Mouse (Mus musculus): ENCODE measurements around the gene Lipk. TPM values are rescaled to one million over a fixed set of nuclear protein-coding genes. Genes with fewer than 3 reads are reported as not detected.

Lipk gene
- not detected in 2 replicates for polyA plus RNA-seq (2016; fragmentation: Nextera tagmentation; extraction: Ambion mirVana)

- H3K36me3 ChIP-seq = no peaks in the 10 kb centered on the region
- no peak within 1 kb of the TSS for H3K4me2 ChIP-seq
- 74% methylated on average over 6 of the region's 6 CpGs for WGBS
- H3K27me3 ChIP-seq (replicated peaks) = no peaks in the 10 kb centered on the region
- no peak within 1 kb of the TSS for H3K4me3 ChIP-seq
- ATAC-seq (ENCODE audit: insufficient number of reproducible peaks, low FRiP score) = no peak
- H3K9me3 ChIP-seq (replicated peaks) = no peaks in the 10 kb centered on the region
- H3K4me1 ChIP-seq (replicated peaks) = no peaks in the 10 kb centered on the region
- no peak within 1 kb of the TSS for H3K27ac ChIP-seq (ENCODE audit: poor library complexity, severe bottlenecking)
- no peak within 1 kb of the TSS for H3K9ac ChIP-seq
These were observed at the start of gene Lipk for GRCm38 (mm10) chr19:34008002-34008401. Lipk (plus strand) TSS chr19:34008290.

GRCm38 (mm10) chr19:33960887-33961286 lies 47.2 kb upstream of the Lipk start, which contains the start of gene Lipf:
Lipf (plus strand) TSS chr19:33961187.
- no peak within 1 kb of the TSS for H3K4me3 ChIP-seq
- no peak within 1 kb of the TSS for H3K9ac ChIP-seq
- H3K4me1 ChIP-seq (replicated peaks) = no peaks in the 10 kb centered on the region
- no peaks in the 10 kb centered on the region for H3K36me3 ChIP-seq
- ATAC-seq (ENCODE audit: insufficient number of reproducible peaks, low FRiP score) = no peak
- no peaks in the 10 kb centered on the region for H3K9me3 ChIP-seq (replicated peaks)
- no peak within 1 kb of the TSS for H3K4me2 ChIP-seq
- no peaks in the 10 kb centered on the region for H3K27me3 ChIP-seq (replicated peaks)
- no peak within 1 kb of the TSS for H3K27ac ChIP-seq (ENCODE audit: poor library complexity, severe bottlenecking)

- no peak for ATAC-seq (ENCODE audit: insufficient number of reproducible peaks, low FRiP score)
- H3K9ac ChIP-seq = no peak overlapping the region
- H3K4me1 ChIP-seq (replicated peaks) = no peaks in the 10 kb centered on the region
- no peaks in the 10 kb centered on the region for H3K36me3 ChIP-seq
- WGBS = 37% methylated on average over 3 of the region's 3 CpGs
- no peak overlapping the region for H3K4me2 ChIP-seq
- no peaks in the 10 kb centered on the region for H3K27me3 ChIP-seq (replicated peaks)
- H3K4me3 ChIP-seq = no peak overlapping the region
- H3K9me3 ChIP-seq (replicated peaks) = no peaks in the 10 kb centered on the region; the same call in 1 of the 2 replicates
- no peak overlapping the region for H3K27ac ChIP-seq (ENCODE audit: poor library complexity, severe bottlenecking)
These were observed 29.1 kb upstream of the Lipk start for GRCm38 (mm10) chr19:33979007-33979406.

GRCm38 (mm10) chr19:33983043-33983442 lies 25.0 kb upstream of the Lipk start:
- WGBS = 75% methylated on average over 3 of the region's 3 CpGs
- H3K4me3 ChIP-seq = no peak overlapping the region
- no peak overlapping the region for H3K9ac ChIP-seq
- ATAC-seq (ENCODE audit: insufficient number of reproducible peaks, low FRiP score) = no peak
- no peaks in the 10 kb centered on the region for H3K27me3 ChIP-seq (replicated peaks)
- H3K36me3 ChIP-seq = no peaks in the 10 kb centered on the region
- no peak overlapping the region for H3K4me2 ChIP-seq
- no peaks in the 10 kb centered on the region for H3K9me3 ChIP-seq (replicated peaks)
- no peaks in the 10 kb centered on the region for H3K4me1 ChIP-seq (replicated peaks)
- H3K27ac ChIP-seq (ENCODE audit: poor library complexity, severe bottlenecking) = no peak overlapping the region

- Histone ChIP-seq H3K27ac (ENCODE audit: poor library complexity, severe bottlenecking) (no peak overlapping the region), H3K4me3 (no peak overlapping the region), H3K4me1 (replicated peaks) (no peaks in the 10 kb centered on the region), H3K36me3 (no peaks in the 10 kb centered on the region), H3K9ac (no peak overlapping the region), H3K4me2 (no peak overlapping the region), H3K27me3 (replicated peaks) (no peaks in the 10 kb centered on the region), H3K9me3 (replicated peaks) (no peaks in the 10 kb centered on the region)
- ATAC-seq (ENCODE audit: insufficient number of reproducible peaks, low FRiP score) = no peak
- 69% methylated on average over 11 of the region's 11 CpGs for WGBS
These were observed 13.5 kb downstream of the Lipk start for GRCm38 (mm10) chr19:34021440-34022172.

GRCm38 (mm10) chr19:34022759-34023158 lies 14.7 kb downstream of the Lipk start:
- 51% methylated on average over 3 of the region's 3 CpGs for WGBS
- no peak overlapping the region for H3K4me3 ChIP-seq
- ATAC-seq (ENCODE audit: insufficient number of reproducible peaks, low FRiP score) = no peak
- H3K36me3 ChIP-seq = no peaks in the 10 kb centered on the region
- no peaks in the 10 kb centered on the region for H3K4me1 ChIP-seq (replicated peaks)
- no peak overlapping the region for H3K27ac ChIP-seq (ENCODE audit: poor library complexity, severe bottlenecking)
- H3K9me3 ChIP-seq (replicated peaks) = no peaks in the 10 kb centered on the region
- H3K27me3 ChIP-seq (replicated peaks) = no peaks in the 10 kb centered on the region
- H3K4me2 ChIP-seq = no peak overlapping the region
- H3K9ac ChIP-seq = no peak overlapping the region

- Histone ChIP-seq H3K27ac (ENCODE audit: poor library complexity, severe bottlenecking) (no peak overlapping the region), H3K9me3 (replicated peaks) (no peaks in the 10 kb centered on the region), H3K4me1 (replicated peaks) (no peaks in the 10 kb centered on the region), H3K9ac (no peak overlapping the region), H3K4me3 (no peak overlapping the region), H3K4me2 (no peak overlapping the region), H3K27me3 (replicated peaks) (no peaks in the 10 kb centered on the region), H3K36me3 (no peaks in the 10 kb centered on the region)
- ATAC-seq (ENCODE audit: insufficient number of reproducible peaks, low FRiP score) = no peak
- WGBS = 55% methylated on average over 1 of the region's 1 CpGs
These were observed 31.6 kb downstream of the Lipk start for GRCm38 (mm10) chr19:34039731-34040130.

- Histone ChIP-seq H3K9me3 (replicated peaks) (no peaks in the 10 kb centered on the region), H3K4me1 (replicated peaks) (no peaks in the 10 kb centered on the region), H3K27ac (ENCODE audit: poor library complexity, severe bottlenecking) (no peak overlapping the region), H3K36me3 (no peaks in the 10 kb centered on the region), H3K4me2 (no peak overlapping the region), H3K27me3 (replicated peaks) (no peaks in the 10 kb centered on the region), H3K4me3 (no peak overlapping the region), H3K9ac (no peak overlapping the region)
- 67% methylated on average over 6 of the region's 6 CpGs for WGBS
- ATAC-seq (ENCODE audit: insufficient number of reproducible peaks, low FRiP score) = no peak
These were observed 34.9 kb downstream of the Lipk start for GRCm38 (mm10) chr19:34043008-34043407.

- Histone ChIP-seq H3K27ac (ENCODE audit: poor library complexity, severe bottlenecking) (no peak overlapping the region), H3K27me3 (replicated peaks) (no peaks in the 10 kb centered on the region), H3K4me2 (no peak overlapping the region), H3K36me3 (no peaks in the 10 kb centered on the region), H3K4me1 (replicated peaks) (no peaks in the 10 kb centered on the region), H3K9me3 (replicated peaks) (no peaks in the 10 kb centered on the region), H3K4me3 (no peak overlapping the region), H3K9ac (no peak overlapping the region)
- ATAC-seq (ENCODE audit: insufficient number of reproducible peaks, low FRiP score) = no peak
- WGBS = 75% methylated on average over 3 of the region's 3 CpGs
These were observed 41.4 kb downstream of the Lipk start for GRCm38 (mm10) chr19:34049371-34050039.

GRCm38 (mm10) chr19:34051502-34051901 lies 43.4 kb downstream of the Lipk start:
- Histone ChIP-seq H3K27me3 (replicated peaks) (no peaks in the 10 kb centered on the region), H3K4me2 (no peak overlapping the region), H3K9me3 (replicated peaks) (no peaks in the 10 kb centered on the region), H3K9ac (no peak overlapping the region), H3K4me3 (no peak overlapping the region), H3K36me3 (no peaks in the 10 kb centered on the region), H3K4me1 (replicated peaks) (no peaks in the 10 kb centered on the region), H3K27ac (ENCODE audit: poor library complexity, severe bottlenecking) (no peak overlapping the region)
- ATAC-seq (ENCODE audit: insufficient number of reproducible peaks, low FRiP score) = no peak
- 85% methylated on average over 3 of the region's 3 CpGs for WGBS

GRCm38 (mm10) chr19:34063547-34063946 lies 55.5 kb downstream of the Lipk start:
- no peak overlapping the region for H3K4me2 ChIP-seq
- no peak overlapping the region for H3K27ac ChIP-seq (ENCODE audit: poor library complexity, severe bottlenecking)
- H3K9me3 ChIP-seq (replicated peaks) = no peaks in the 10 kb centered on the region
- H3K4me1 ChIP-seq (replicated peaks) = no peaks in the 10 kb centered on the region
- no peak overlapping the region for H3K9ac ChIP-seq
- H3K27me3 ChIP-seq (replicated peaks) = no peaks in the 10 kb centered on the region
- no peak for ATAC-seq (ENCODE audit: insufficient number of reproducible peaks, low FRiP score)
- H3K4me3 ChIP-seq = no peak overlapping the region
- no peaks in the 10 kb centered on the region for H3K36me3 ChIP-seq
- WGBS = 66% methylated on average over 1 of the region's 1 CpGs

Data from heart, embryonic 12.5 days (tissue).